Mouse (Mus musculus): ENCODE data around the gene Dnajc7.

GRCm38 (mm10) chr11:100544832-100545745 lies 74.9 kb downstream of the Dnajc7 start, which contains the start of gene Ttc25:
- TF ChIP-seq EP300 (IDR thresholded peaks at IDR 0.05; ENCODE audit: low read depth): no peak
- TF ChIP-seq CTCF (IDR thresholded peaks at IDR 0.05; ENCODE audit: low read depth): peak; percentile 35; the same call in 1 of the 2 replicates
